Mouse (Mus musculus) megakaryocyte, embryonic 14.5 days (primary cell): ENCODE data around the gene Pm20d1.

ENCODE experiments used
- FLI1 ChIP-seq: IDR thresholded peaks from 2 replicates; pipeline ENCODE4 v1.6.1; 2012; ENCODE audit warnings: low read length, inconsistent platforms, mixed read lengths
- GATA1 ChIP-seq: IDR thresholded peaks from 3 replicates; pipeline ENCODE4 v1.6.1; 2012; ENCODE audit warnings: mixed read lengths, low read length, inconsistent platforms, borderline replicate concordance

GRCm38 (mm10) chr1:131823563-131823962 lies 26.4 kb downstream of the Pm20d1 start:
- TF ChIP-seq FLI1 (no peak), GATA1 (no peak)
